ENCODE assay signal across 26 mouse cellular contexts in the genomic region with DNA sequence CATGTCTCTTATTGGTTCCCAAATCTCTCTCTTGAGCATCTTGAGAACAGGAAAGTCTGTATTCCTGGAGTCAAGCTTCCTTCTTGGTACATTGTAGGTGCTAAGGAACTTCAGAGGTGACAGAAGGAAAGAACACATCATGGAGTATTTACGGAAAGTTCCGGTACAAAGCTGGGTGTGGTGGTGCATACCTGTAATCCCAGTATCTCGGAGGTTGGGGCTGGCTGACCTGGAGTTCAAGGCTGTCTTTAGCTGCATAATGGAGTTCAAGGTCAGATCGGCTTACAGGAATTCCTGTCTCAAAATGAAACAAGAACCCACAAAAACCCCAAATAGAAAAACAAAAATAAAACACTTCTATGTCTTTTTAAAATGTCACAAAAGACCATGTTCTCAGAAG. TPM values are rescaled to one million over a fixed set of nuclear protein-coding genes. Genes with fewer than 3 reads are reported as not detected.
DNase-seq lines count a peak whose midpoint lies in the region; ATAC-seq lines count a peak whose summit lies in the region.
"Had no signal": no experiment of that assay in that cellular context is flagged by ENCODE, and none has a peak within 500 bp of the region (broad histone marks: within the 10 kb centered on the region; RNA-seq: fewer than 3 reads in every experiment).

No protein-coding gene starts in this region.

- no peak overlapping the region for H3K4me3 ChIP-seq in neural tube, embryonic 15.5 days (replicated peaks)
- H3K4me3 ChIP-seq: embryonic facial prominence, embryonic 10.5 days; embryonic facial prominence, embryonic 12.5 days; forebrain, embryonic 13.5 days; forebrain, embryonic 15.5 days had no signal

- DNase-seq in ES-CJ7 (ENCODE audit: low read depth, low spot score): peak; percentile 59
- peak; percentile 11 for DNase-seq in ZHBTc4 (ENCODE audit: low read depth, low spot score)
- no peak for DNase-seq in adrenal gland, adult 18-20 months (ENCODE audit: low spot score in 2 of 2)
- DNase-seq in kidney, postnatal 25 days: no peak
- DNase-seq: adrenal gland, adult 8-10 months; adrenal gland, postnatal 14 days; adrenal gland, postnatal 36 days; B cell, adult 2 months; cerebellum, adult 11-12 months; cerebellum, adult 2 months; cerebellum, adult 9-10 months; cerebellum, postnatal 10 days; cerebellum, postnatal 25 days; forebrain, postnatal 0 days had no signal

- H3K27ac ChIP-seq in neural tube, embryonic 15.5 days (replicated peaks): no peak overlapping the region
- H3K27ac ChIP-seq: embryonic facial prominence, embryonic 10.5 days; embryonic facial prominence, embryonic 12.5 days; forebrain, embryonic 13.5 days; forebrain, embryonic 15.5 days had no signal

- no peak overlapping the region for H3K4me2 ChIP-seq in neural tube, embryonic 15.5 days
- H3K4me2 ChIP-seq: embryonic facial prominence, embryonic 12.5 days; forebrain, embryonic 13.5 days; forebrain, embryonic 15.5 days had no signal

- H3K4me1 ChIP-seq in neural tube, embryonic 15.5 days: no peaks in the 10 kb centered on the region
- H3K4me1 ChIP-seq: embryonic facial prominence, embryonic 10.5 days; embryonic facial prominence, embryonic 12.5 days; forebrain, embryonic 13.5 days; forebrain, embryonic 15.5 days had no signal

- H3K9me3 ChIP-seq in neural tube, embryonic 15.5 days (replicated peaks): no peaks in the 10 kb centered on the region
- H3K9me3 ChIP-seq: embryonic facial prominence, embryonic 10.5 days; embryonic facial prominence, embryonic 12.5 days; forebrain, embryonic 13.5 days; forebrain, embryonic 15.5 days had no signal

- WGBS in neural tube, embryonic 15.5 days: 90% methylated on average over 4 of the region's 4 CpGs

- no peaks in the 10 kb centered on the region for H3K27me3 ChIP-seq in neural tube, embryonic 15.5 days (replicated peaks)
- H3K27me3 ChIP-seq: CH12.LX; embryonic facial prominence, embryonic 12.5 days; forebrain, embryonic 13.5 days; forebrain, embryonic 15.5 days had no signal

- ATAC-seq in neural tube, embryonic 15.5 days (ENCODE audit: low FRiP score): no peak
- ATAC-seq: CD4-positive, CD25-positive, alpha-beta regulatory T cell, adult 4 months; forebrain, embryonic 13.5 days; forebrain, embryonic 15.5 days; forebrain, postnatal 0 days had no signal

- no peaks in the 10 kb centered on the region for H3K36me3 ChIP-seq in neural tube, embryonic 15.5 days
- H3K36me3 ChIP-seq: embryonic facial prominence, embryonic 10.5 days; embryonic facial prominence, embryonic 12.5 days; forebrain, embryonic 15.5 days had no signal

- H3K9ac ChIP-seq in neural tube, embryonic 15.5 days (replicated peaks): no peak overlapping the region
- H3K9ac ChIP-seq: embryonic facial prominence, embryonic 12.5 days; forebrain, embryonic 13.5 days; forebrain, embryonic 15.5 days; forebrain, postnatal 0 days had no signal

RNA-seq across cellular contexts. Expression of gene Wasl, which starts 31.3 kb away (rescaled TPM):
- total RNA-seq in adrenal gland, adult 18-20 months (2021): 10 to 100 TPM; 50.4 to 62.3 TPM
- polyA plus RNA-seq in neural tube, embryonic 15.5 days (2015; fragmentation: Nextera tagmentation; extraction: Ambion mirVana): 60.5 and 62.4 TPM in 2 replicates

RNA-seq across cellular contexts. Expression of gene Hyal6, which starts 36.9 kb away (rescaled TPM):
- not detected for total RNA-seq in adrenal gland, adult 18-20 months (2021)
- polyA plus RNA-seq in neural tube, embryonic 15.5 days (2015; fragmentation: Nextera tagmentation; extraction: Ambion mirVana): not detected in 2 replicates
- total RNA-seq: adrenal gland, adult 8-10 months; adrenal gland, postnatal 14 days; adrenal gland, postnatal 36 days; CH12.LX; ES-E14; forebrain, postnatal 0 days; MEL had no signal
- polyA plus RNA-seq: CD4-positive, CD25-positive, alpha-beta regulatory T cell, adult 4 months; cerebellum, adult 2 months; cortical plate, adult 2 months; embryonic facial prominence, embryonic 10.5 days; embryonic facial prominence, embryonic 12.5 days; embryonic facial prominence, embryonic 14.5 days; forebrain, embryonic 11.5 days; forebrain, embryonic 13.5 days; forebrain, embryonic 15.5 days; forebrain, postnatal 0 days had no signal

RNA-seq across cellular contexts. Expression of gene Hyal4, which starts 52.0 kb away (rescaled TPM):
- not detected for total RNA-seq in adrenal gland, adult 18-20 months (2021)
- polyA plus RNA-seq in neural tube, embryonic 15.5 days (2015; fragmentation: Nextera tagmentation; extraction: Ambion mirVana): not detected in 2 replicates
- total RNA-seq: adrenal gland, adult 8-10 months; adrenal gland, postnatal 14 days; adrenal gland, postnatal 36 days; CH12.LX; ES-E14; forebrain, postnatal 0 days; MEL had no signal
- polyA plus RNA-seq: cerebellum, adult 2 months; cortical plate, adult 2 months; embryonic facial prominence, embryonic 10.5 days; embryonic facial prominence, embryonic 12.5 days; embryonic facial prominence, embryonic 14.5 days; forebrain, embryonic 11.5 days; forebrain, embryonic 13.5 days; forebrain, embryonic 15.5 days; forebrain, postnatal 0 days had no signal

Comparison
In these comparisons a context has a peak if more than half of its experiments do, and no peak if none do; other contexts are left out.
1. DNase-seq: peak in ES-CJ7 (single experiment) and ZHBTc4 (single experiment); none in adrenal gland, adult 18-20 months (0 of 2) and kidney, postnatal 25 days (0 of 2).